Mouse (Mus musculus): Measurements from ENCODE around the gene Pex10.

Gene Pex10

DNA sequence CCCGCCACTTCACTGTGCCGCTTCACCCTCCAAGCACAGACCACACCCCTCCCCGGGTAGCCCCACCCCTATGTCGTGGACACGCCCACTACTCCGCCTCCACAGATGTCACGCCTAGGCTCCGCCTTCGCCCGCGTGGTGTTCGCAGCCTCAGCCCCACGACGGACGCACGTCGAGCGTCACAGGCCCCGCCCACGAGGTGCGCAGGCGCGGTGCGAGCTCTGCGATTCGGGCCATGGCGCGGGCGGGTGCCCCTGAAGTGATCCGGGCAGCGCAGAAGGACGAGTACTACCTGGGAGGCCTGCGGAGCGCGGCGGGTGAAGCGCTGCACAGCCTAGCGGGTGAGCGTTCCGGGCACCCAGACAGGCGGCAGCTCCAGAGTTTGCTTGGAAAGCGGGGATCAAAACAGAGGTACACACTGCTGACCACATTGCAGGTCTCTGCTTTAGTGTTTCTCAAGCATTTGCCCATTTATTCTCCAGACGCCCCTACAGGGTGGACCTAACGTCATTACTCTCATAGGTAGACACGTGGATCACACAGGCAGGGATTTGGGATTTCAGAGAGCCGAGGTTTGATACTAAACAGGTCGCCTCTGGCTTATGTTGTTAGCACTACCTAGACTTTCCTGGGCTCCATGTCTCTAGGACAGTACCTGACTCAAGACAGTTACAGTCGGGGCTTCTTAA lies at the start of gene Pex10:
Gene Pex10, plus strand, starts transcription at position 183 of the 689 bp plus-strand sequence.
- DNase-seq: peak; percentile 97 to 98

DNA sequence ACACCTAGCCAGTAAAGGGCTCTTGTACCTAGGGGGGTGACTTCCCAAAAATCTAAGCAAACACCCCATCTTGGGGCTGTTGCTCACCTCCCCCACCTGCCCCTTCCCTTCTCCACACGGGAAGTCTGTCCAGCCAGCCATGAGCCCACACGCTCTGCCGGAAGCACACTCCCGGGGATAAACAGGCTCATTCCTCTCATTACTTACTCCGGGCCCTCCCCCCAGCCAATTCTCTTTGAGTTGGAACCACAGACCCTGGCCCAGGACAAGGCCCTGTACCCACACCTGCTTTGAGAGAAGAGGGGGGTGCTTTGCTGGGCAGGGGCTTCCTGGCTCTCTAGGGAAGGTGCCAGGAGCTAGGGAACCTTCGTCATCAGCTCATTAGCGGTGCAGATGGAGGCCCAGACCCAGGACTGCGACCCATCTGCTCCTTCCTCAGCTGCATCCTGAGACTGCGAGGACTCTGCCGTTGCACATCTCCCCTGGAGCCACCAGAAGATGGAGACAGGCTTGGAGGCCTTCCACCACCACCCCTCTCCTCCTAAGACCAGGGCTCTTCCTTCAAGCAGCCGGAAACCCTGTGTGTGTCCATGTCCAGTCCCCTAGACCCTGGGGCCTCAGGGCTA lies 49.5 kb upstream of the Pex10 start:
- DNase-seq: no peak

DNA sequence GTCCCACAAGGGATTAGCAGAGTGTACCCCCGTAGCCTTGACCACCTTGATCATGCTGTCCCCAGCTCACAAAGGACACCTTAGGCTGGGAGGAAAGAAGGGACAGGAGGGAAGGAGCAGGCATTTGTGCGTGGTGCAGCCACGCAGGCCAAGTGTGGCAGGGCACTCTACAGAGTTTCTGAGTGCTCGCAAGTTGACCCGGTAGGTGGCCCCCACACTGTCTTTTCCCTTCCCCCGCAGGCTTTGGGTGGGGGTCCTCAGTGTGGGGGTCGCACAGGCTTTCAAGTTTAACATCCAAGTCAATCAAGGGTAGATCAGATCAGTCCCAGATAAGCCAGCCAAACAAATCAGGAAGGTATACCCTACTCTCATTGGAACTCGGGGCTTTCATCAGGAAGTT lies 48.8 kb upstream of the Pex10 start:
- no peak for DNase-seq

DNA sequence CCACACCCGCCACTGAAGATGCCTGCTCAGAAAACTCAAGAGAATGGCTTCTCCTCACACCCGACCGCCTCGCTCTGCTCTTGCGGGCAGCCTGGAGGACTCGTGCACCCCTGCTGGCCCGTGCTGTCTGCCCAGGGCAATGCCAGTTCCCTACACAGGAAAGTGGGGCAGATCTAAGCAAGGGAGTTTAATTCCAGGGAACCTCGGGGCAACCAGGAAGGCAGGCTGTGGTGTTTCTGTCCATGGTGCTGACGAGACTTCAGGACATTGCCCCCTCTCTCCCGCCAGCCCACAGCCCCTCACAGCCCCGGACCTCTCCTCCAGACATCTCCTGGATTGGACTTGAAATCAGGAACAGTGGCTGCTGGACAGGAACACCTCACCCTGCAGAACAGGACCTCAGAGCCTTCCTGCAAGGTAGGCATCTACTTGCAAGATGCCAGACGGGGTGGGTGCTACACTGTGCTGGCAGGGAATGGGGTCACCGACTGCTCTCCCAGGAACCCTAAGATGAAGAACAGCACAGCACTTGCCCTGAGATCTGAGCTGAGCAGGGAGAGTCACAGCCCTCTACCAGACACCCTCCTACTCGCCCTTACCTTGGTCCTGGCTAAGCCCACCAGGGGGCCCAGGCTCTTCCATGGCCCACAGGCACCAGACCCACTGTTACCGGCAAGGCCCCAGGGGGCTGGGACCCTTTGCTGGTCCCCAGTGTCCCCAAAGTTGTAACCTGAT lies 48.0 kb upstream of the Pex10 start:
- DNase-seq: peak; percentile 36 to 54

DNA sequence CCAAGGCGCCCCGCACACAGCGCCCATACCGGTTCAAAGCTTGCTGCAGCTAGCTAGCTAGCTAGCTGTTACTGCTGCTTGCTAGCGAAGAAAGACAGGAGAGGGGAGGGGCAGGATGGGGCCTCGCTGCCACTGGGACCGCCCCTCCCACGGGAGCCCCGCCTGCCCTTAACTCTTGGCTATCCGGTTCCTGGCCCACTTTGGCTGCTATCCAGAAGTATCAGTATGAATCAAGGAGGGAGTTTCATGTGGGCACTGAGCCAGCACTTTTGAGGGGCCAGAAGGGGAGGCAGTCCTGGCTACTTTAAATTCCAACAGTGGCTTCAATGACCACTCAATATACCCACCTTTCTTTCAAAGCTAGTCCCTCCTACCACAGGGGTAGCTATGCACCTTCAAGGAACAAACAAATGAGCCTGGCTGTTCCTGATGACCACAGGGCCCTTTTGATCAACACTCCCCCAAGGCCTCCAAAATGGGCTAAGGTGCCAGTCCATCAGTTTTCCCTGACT lies 47.4 kb upstream of the Pex10 start:
- peak; percentile 75 to 87 for DNase-seq

DNA sequence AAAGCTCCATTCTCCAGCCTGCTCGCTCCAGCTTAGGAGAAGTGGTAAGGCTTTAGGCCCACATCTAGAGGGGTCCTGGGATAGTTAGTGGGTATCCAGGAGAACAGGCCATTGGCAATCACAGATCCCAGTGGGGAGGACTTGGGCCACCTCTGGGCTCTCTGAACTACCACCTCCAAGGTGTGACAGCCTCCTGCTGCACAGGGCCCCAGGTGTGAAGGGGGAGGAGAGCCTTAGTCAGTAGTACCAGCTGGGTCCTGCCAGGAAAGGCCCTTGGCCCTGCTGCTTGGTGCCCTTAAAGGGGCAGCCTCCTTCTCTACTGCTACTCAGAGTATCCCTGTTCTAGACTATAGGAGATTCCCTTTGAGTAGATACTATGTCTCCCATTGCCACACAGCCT lies 46.7 kb upstream of the Pex10 start:
- no peak for DNase-seq

DNA sequence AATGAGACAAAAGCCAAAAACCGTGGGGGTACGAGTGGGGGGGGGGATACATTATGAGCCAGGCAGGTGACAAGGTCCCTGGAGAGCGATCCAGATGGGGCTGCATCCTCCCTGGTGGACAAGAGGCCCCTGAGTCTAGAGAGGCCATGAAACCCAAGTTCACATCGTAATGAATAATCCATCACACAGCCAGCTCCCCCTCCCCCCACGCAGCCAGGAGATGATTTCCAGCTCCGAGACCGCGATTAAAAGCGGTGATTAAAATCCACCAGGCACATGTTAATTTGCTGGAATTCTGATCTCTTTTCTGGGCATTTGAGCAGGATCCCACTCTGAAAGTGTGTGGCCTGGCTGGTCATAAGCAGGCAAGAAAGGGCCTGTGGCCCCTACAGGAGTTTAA lies 46.0 kb upstream of the Pex10 start:
- no peak for DNase-seq

DNA sequence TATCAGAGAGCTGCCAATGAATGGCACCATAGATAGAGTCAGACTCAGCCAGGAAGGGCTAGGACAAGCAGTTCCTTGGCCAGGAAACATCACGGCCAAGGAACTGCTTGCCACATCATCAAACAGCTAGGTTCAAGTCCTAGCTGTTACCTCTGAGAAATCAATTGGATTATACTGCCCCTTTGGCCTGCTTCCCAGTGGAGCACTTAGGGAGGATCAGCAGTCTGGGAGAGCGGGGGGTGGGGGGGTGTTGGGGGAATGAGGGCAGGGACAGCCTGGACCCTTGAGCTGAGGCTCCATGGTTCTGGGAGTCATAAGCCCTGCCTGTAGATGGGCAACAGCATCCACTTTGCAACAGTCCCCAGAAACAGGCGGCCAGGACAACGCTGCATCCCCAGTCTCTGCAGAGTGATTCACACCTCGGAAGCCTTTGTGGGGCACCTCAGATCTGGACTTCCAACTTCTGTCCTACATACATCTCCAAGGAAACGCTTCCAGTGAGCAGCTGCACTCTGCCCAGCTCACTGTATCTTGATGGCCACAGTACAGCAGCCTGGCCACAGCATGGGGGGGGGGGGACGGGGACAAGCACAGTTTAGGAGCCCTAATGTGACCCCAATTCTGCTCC lies 44.5 kb upstream of the Pex10 start:
- no peak for DNase-seq

DNA sequence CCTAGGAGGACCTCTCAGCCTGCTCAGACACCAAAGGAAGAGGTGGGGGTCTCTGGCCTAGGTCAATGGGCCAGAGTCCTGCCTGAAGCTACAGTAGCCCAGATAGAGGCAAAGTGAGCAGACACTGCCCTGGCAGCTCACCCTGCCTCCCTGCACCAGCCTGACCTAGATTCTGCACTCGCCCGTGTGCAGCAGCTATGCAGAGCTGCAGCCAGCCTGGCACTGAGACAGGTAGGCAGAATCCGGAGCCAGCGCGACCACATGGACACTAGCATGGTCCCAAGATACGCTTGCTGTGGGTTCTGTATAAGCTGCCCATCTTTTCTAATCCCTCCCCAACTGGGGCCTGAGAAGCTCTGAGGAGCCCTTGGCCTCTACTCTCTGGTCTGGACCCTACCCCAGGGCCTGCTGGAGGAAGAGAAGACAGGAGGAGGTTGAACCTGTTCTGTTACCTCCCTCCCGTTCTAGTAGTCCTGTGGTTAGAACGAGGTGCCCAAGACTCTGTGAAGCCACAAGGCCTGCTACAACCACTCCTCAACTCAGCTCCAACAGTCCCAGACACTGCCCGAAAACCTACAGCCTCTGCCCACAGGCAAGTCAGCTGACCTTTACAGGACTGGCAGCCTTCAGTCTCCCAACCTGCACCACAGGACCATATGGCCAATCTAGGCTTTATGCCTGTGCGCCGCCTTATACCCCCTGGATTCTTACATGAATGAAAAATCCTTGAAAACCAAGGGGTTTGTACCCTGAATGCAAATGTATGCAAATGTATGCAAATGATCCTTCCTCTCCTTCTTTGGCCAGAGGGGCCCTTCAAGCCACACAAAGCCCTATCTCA lies 42.4 kb upstream of the Pex10 start:
- no peak for DNase-seq

DNA sequence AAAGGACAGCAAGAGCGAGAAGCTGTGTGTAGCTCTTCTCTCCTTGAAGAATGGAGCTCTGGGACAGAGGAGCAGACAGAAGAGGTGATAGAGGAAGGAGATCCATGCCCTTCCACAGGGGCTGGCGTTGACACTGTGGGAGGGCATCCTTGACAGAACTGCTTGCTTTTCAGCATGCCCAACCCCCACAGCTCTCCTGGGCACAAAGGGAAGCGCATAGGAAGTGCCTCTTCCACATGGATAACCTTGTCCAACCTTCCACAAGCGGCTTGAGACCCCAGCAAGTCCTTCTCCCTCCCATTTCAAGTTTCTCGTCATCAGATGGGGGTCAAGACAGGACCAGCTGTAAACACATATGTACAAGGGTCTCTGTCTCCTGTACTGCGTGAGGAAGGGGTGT lies 33.7 kb upstream of the Pex10 start:
- DNase-seq: no peak

DNA sequence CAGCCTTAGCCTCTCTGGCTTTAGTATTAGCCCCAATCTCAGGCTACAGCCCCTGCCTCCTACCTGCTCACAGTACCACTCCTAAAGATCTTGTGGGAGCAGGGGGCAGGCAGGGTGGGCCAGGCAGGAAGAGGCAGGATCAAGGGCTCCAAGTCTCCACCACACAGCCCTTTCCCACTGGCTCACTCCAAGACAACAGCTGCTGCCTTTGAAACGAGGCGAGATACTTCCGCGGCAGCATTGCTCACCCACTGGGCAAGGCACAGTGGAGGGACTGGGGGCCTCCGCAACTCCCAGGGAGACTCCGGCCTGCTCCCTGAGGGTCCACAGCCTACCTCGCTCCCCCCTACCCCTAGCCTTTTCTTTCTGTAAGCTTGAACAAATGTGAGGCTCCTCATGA lies 32.6 kb upstream of the Pex10 start:
- no peak for DNase-seq

DNA sequence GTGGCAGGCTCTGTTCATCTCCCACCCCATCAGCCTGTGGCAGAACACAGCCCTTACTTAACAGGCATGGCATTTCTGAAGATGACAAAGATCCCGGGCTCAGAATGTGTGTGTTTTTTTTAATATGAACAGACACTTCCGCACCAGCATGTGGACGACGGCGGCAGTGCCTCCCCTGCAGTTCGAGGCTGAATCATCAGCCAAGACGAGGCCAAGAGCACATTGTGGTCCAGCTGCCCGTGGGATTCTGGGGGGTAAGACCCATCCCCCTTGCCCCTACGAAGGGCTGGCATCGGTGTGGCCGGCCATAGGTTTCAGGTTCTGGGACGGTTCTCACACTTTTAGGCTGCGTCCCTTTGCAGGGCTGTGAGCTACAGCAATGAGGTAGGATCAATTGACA lies 32.0 kb upstream of the Pex10 start:
- no peak for DNase-seq

DNA sequence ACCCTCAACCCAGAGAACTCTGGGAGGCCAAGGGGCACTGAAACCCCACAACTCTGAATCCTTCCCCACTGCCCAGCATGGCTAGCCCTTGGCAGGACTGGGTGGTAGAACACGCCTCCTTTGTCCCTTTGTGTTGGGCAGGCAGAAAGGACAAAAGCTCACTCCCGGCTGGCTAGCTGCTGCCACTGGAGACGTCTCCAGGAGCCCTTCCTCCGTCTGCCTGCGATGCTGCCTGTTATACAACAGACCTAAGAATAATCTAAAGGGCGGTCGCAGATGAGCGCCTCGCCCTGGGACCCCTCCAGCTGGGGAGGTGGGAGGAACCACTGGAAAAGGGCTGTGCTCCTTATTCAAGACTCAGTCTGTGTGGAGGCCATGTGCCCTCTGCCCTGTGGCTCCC lies 26.6 kb upstream of the Pex10 start:
- DNase-seq: no peak

DNA sequence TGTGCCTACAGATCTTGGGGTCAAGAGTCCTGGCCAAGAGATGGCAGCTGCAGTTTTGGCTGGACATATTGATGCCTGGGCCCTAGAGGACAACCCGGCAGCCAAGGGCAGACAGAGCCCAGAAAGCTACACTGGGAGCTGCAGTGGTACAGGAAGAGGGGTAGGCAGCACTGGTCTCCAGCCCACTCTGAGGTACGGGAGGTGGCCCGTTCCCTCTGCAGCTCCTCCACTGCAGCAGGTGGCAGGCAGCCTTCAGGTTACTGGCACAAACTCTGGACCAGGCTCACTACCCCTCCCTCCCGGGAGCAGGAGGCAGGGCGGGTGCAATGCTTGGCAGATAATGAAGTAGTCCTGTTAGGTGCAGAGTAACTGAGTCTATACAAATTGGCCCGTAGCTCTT lies 26.1 kb upstream of the Pex10 start:
- DNase-seq: no peak

DNA sequence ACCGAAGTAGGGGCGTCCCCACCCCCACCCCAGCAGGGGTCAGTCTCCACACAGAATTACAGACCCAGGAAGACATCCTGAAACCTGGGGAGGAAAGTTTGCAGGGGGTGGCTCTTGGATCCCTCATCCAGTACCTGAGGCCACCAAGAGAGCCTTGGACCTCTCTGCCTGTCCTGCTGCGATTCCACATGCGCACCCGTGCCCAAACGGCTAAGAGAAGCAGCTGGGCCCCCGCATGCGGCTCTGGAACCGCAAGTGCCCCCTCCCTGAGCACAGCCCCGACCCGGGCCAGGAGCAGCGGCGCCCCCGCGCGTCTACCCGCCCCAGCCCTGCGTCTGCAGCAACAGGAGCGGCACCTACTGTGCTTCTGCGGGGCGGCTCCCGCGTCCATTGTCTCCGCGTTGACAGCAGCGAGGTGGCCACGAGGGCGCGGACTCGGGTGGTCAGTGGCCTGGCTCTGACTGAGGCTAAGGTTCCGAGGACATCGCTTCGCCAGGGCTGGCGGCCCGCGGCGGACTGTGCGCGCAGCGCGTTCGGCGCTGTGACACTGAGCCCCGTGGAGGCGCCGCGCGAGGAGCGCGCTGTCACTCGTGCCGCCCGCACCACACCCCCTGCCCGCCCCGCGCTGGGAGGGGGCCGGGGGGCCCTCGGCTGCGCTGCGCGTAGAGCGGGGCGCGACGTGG lies 24.1 kb upstream of the Pex10 start:
- DNase-seq: no peak

DNA sequence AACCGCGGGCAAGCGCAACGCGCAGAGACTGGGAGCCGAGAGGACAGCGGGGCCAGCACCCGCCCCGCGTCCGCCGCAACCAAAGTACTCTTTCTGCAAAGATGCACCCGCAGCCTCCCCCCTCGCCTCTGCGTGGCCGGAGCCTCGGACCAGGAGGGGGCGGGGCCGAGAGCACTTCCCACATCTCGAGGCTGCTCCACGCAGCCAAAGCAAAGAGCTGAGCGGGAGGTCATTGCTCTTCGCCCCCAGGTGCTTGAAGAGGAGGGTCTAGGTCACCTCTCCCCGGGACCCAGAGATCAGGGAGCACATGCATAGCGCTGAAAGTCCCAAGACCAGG lies 23.6 kb upstream of the Pex10 start:
- DNase-seq: no peak

DNA sequence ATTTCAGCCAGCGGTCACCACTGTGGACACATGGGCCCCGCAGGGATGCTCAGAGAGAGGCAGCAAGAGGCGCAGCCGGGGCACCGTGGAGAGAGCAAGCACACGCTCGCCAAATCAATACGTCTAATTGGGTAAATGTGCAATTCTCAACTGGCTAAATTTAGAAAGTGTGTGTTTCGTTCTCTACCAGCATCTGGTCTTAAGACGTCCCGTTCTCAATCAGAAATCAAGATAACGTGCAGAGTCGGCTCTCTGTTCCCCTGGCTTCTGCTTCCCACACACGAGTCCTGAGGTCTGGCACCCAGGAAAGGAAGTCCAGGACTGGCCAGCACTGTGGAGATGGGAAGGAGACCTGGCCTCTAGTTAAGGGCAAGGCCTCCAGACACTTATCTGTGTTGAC lies 20.2 kb upstream of the Pex10 start:
- DNase-seq: no peak

DNA sequence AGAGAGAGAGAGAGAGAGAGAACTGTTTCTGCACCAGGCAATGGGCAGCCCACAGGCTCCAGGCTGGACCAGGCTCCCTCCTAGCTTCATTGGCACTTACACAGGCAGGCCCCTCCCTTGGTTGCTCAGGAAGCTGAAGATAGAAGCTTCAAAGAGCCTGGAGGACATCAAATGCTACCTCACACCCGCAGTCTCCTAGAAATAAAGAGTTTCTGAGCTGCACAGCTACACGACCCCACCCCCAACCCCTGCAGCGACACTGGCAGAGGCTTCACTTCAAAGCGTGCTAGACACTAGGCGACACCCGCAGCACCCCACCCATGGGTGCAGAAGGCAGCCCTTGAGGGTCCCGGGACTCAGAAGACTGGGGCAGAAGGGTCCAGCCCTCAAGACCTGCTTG lies 16.7 kb upstream of the Pex10 start:
- DNase-seq: no peak

DNA sequence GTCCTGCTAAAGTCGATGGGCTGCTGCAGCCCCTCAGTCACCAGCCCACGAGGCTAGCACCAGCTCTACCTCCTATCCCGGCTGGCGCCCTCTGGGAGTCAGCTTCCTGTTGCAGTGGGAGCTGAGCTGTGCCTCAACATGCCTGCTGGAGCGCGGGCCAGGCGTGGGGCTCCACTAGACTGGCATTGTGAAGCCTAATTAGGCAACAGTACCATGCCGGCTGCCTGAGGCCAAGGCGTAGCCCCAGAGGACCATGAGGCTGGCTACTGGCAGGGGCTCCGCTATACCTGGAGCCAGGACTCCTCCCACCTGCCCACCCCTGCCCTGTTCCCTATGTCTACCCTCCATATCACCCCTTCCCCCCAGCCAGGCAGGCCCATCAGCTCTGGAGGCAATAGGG lies 10.1 kb upstream of the Pex10 start, which contains the start of gene Plch2:
Gene Plch2, minus strand, starts transcription at position 61 of the 400 bp plus-strand sequence.
- no peak for DNase-seq

DNA sequence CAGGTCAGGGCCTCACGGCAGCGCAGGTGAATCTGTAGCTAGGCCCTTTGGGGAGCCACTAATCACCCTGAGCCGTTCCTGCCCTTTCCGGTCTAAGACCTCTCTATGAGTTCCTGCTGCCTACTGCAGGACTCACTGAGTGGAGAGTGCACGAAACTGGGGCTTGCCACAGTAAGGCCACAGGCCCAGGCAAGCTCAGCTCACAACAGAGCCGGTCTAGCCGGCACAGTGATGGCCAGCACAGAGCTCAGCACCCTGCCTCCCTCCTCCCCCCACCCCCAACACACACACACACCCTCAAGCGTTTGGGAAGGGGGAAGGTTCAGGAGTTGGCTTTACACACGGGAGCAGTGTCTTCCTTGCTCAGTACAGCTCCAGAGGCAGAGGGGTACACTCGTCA lies 8.5 kb upstream of the Pex10 start:
- no peak for DNase-seq

DNA sequence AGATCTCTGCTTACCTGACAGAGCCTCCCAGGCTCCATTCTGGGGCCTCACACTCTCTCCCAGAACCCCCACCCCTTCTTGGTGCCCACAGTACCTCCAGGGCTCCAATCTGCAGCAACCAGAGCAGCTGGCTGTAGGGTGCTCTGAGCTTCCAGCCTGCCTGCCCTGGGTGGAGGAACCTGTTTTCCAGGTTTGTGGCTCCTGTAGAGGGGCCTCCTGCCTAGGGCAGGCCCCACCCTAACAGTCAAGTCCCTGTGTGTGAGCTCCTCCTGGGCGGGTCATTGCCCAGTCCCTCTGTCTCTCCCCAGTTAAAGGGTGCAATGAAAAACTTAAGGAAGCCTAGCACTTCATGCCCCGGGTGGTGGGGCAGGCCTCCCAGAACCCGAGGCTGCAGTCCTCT lies 2.9 kb upstream of the Pex10 start:
- peak; percentile 68 to 82 for DNase-seq

DNA sequence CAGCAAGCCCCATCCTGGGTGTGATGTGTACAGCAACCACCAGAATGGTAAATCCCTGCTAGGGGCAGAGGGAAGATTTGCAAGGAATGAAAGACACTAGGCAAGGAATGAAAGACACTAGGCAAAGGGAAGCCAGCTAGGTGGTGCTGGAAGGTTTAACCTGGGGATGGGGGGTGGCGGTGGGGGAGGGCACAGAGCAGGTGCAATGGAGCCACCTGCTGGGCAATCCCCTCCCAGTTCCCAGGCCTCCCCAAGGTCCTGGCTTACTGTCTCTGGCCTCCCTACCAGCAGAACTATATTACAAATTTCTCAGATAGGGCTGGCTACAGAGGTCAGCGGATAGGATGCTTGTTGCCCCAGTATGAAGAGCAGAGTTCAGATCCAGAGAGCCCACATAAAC lies 2.3 kb upstream of the Pex10 start:
- no peak for DNase-seq

Measured in lung, postnatal 4 days (tissue).